Mouse (Mus musculus) kidney, embryonic 14.5 days (tissue): ENCODE data around the gene Disp1. TPM values are rescaled to one million over a fixed set of nuclear protein-coding genes. Genes with fewer than 3 reads are reported as not detected.

Experiments used
- ATAC-seq: fragments of 200-750 bp; cut with Nextera tagmentation; 2 replicates; pipeline ENCODE4 v1.8.0; 2017; ENCODE audit warnings: moderate number of reproducible peaks, mild to moderate bottlenecking, moderate TSS enrichment, moderate library complexity; ENCODE audit not compliant: low FRiP score, low TSS enrichment
- H3K27ac ChIP-seq: fragments of 300-500 bp; sonication (generic); 2 replicates; pipeline ENCODE4 v1.5.1; 2014; ENCODE audit warnings: low read depth, mild to moderate bottlenecking, low read length, moderate library complexity, mixed read lengths
- H3K27me3 ChIP-seq: fragments of 300-500 bp; sonication (generic); 2 replicates; pipeline ENCODE4 v1.6.1; 2014; ENCODE audit warnings: mild to moderate bottlenecking, low read length; ENCODE audit not compliant: control insufficient read depth, insufficient read depth
- H3K36me3 ChIP-seq: fragments of 300-500 bp; sonication (generic); 2 replicates; pipeline ENCODE4 v1.6.1; 2014; ENCODE audit warnings: low read length, mixed read lengths; ENCODE audit not compliant: control insufficient read depth, insufficient read depth
- H3K4me1 ChIP-seq: fragments of 300-500 bp; sonication (generic); 2 replicates; pipeline ENCODE4 v1.6.1; 2014; ENCODE audit warnings: low read length, mixed read lengths; ENCODE audit not compliant: control insufficient read depth, insufficient read depth
- H3K4me2 ChIP-seq: fragments of 300-500 bp; sonication (generic); replicated peaks from 2 replicates; pipeline ENCODE4 v1.6.1; 2014; ENCODE audit warnings: low read depth, mild to moderate bottlenecking, low read length
- H3K4me3 ChIP-seq: fragments of 300-500 bp; sonication (generic); 2 replicates; pipeline ENCODE4 v1.5.1; 2014; ENCODE audit warnings: mild to moderate bottlenecking, low read length
- H3K9ac ChIP-seq: fragments of 300-500 bp; sonication (generic); 2 replicates; pipeline ENCODE4 v1.6.1; 2014; ENCODE audit warnings: low read depth, mild to moderate bottlenecking, low read length, moderate library complexity
- H3K9me3 ChIP-seq: fragments of 300-500 bp; sonication (generic); 2 replicates; pipeline ENCODE4 v1.6.1; 2016; ENCODE audit warnings: low read length; ENCODE audit not compliant: control insufficient read depth
- WGBS: fragments of 180-500 bp; shearing (Covaris S2); extraction: QIAGEN DNeasy Blood & Tissue Kit; methylation state at CpG from one replicate; pipeline ENCODE4 v1.1.7; 2014; 5-methylcytosine and 5-hydroxymethylcytosine counted together
- polyA plus RNA-seq: library from polyadenylated mRNA; unstranded; fragments of >200 nt; fragmentation: Nextera tagmentation; extraction: Ambion mirVana; gene quantifications from 2 replicates; pipeline ENCODE4 v1.2.1, GENCODE M21; 2014

Gene Disp1
- polyA plus RNA-seq, 1 experiment from 2014 or later, result 16.9 TPM

DNA sequence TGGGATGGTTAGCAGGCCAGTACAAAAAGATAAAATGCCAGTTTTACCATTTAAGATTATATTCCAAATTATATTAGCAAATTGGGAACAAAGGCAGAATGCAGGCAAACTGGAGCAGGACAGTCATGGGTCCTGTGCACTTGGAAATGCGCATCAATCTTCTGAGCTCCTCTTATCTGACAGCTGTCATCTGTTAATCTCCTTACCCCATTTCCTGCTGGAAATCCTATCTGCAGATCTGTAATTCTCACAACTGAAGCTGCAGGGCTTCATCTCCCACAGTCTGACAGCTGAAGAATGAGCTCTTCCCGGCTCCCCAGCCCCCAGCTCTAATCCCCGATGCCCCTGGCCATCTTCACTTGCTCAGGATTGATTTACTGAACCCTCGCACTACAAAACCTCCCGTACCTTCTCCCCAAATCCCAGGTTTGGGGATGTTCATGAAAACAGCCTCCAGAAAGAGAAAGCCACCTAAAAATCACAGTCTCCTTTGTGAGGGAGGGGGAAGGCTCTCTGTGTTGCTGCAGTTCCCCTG, 71.7 kb downstream of the Disp1 start:
- peaks cover 50% of the 10 kb centered on the region for H3K4me1 ChIP-seq

GRCm38 (mm10) chr1:183147438-183147841, 73.9 kb downstream of the Disp1 start:
- Histone ChIP-seq H3K4me3 (peak overlapping the region; percentile 33; the same call in 1 of the 2 replicates), H3K9ac (no peak overlapping the region; the same call in 1 of the 2 replicates), H3K4me1 (peaks cover 51% of the 10 kb centered on the region), H3K4me2 (peak overlapping the region; percentile 37), H3K9me3 (no peaks in the 10 kb centered on the region), H3K36me3 (no peaks in the 10 kb centered on the region), H3K27me3 (no peaks in the 10 kb centered on the region), H3K27ac (peak overlapping the region; percentile 73; the same call in 1 of the 2 replicates)
- WGBS, result 3% methylated on average over 5 of the region's 5 CpGs
- ATAC-seq, result peak; percentile 89

More for the DNA sequence above, 71.7 kb downstream of the Disp1 start:
- no peak overlapping the region for H3K4me2 ChIP-seq
- H3K36me3 ChIP-seq, result no peaks in the 10 kb centered on the region
- ATAC-seq, result no peak
- no peaks in the 10 kb centered on the region for H3K27me3 ChIP-seq
- H3K4me3 ChIP-seq, result no peak overlapping the region
- 27% methylated on average over 5 of the region's 5 CpGs for WGBS
- H3K9ac ChIP-seq, result no peak overlapping the region
- H3K27ac ChIP-seq, result no peak overlapping the region
- no peaks in the 10 kb centered on the region for H3K9me3 ChIP-seq

GRCm38 (mm10) chr1:183146795-183147194, 74.5 kb downstream of the Disp1 start:
- Histone ChIP-seq H3K9me3 (no peaks in the 10 kb centered on the region), H3K36me3 (no peaks in the 10 kb centered on the region), H3K4me2 (peak overlapping the region; percentile 37), H3K27ac (peak overlapping the region; percentile 73; the same call in 1 of the 2 replicates), H3K9ac (peak overlapping the region; percentile 38; the same call in 1 of the 2 replicates), H3K27me3 (no peaks in the 10 kb centered on the region), H3K4me3 (peak overlapping the region; percentile 33), H3K4me1 (peaks cover 55% of the 10 kb centered on the region)
- ATAC-seq, result peak; percentile 26; the same call in 1 of the 2 replicates
- WGBS, result 2% methylated on average over 9 of the region's 9 CpGs

DNA sequence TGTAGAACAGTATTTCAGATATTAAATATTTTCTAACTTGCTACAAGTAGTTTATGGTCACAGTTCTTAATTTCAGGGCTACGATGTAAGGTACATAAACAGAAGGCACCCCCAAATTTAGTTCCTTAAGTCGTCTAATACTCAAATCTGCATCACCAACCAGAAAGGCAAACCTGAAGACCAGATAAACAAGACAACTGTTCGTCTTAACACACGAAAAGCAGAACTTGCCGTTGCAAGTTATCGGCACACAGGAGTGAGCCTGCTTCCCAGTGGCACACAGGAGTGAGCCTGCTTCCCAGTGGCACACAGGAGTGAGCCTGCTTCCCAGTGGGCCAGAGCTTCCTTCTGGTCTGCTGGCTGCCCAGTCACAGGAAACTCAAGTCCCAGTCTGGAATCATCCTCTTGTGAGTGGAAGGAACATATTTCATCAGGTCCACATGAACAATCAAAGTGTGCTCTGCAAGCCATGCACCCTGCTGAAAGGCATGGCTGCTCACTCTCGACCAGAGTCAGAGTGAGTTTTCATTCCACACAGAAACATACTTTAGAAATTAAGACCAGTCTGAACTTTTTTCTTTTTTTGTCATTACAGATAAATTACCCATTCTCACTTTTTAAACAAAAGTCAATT, 75.1 kb downstream of the Disp1 start:
- peak; percentile 62 for ATAC-seq
- 33% methylated on average over 7 of the region's 7 CpGs for WGBS

GRCm38 (mm10) chr1:183144602-183145205, 76.6 kb downstream of the Disp1 start:
- Histone ChIP-seq H3K4me3 (no peak overlapping the region), H3K27me3 (no peaks in the 10 kb centered on the region), H3K4me2 (0 out of 2 replicates have a peak overlapping the region, but pooled peaks have one; percentile 21), H3K27ac (no peak overlapping the region), H3K36me3 (no peaks in the 10 kb centered on the region), H3K9ac (no peak overlapping the region), H3K9me3 (no peaks in the 10 kb centered on the region), H3K4me1 (peaks cover 40% of the 10 kb centered on the region)
- 18% methylated on average over 4 of the region's 4 CpGs for WGBS
- ATAC-seq, result no peak

More for the DNA sequence above, 75.1 kb downstream of the Disp1 start:
- no peaks in the 10 kb centered on the region for H3K36me3 ChIP-seq
- H3K4me2 ChIP-seq, result peak overlapping the region; percentile 37
- peak overlapping the region; percentile 73; the same call in 1 of the 2 replicates for H3K27ac ChIP-seq
- peaks cover 55% of the 10 kb centered on the region for H3K4me1 ChIP-seq
- H3K9me3 ChIP-seq, result no peaks in the 10 kb centered on the region
- H3K4me3 ChIP-seq, result peak overlapping the region; percentile 33
- no peaks in the 10 kb centered on the region for H3K27me3 ChIP-seq
- peak overlapping the region; percentile 38; the same call in 1 of the 2 replicates for H3K9ac ChIP-seq

GRCm38 (mm10) chr1:183143246-183143645, 78.1 kb downstream of the Disp1 start:
- Histone ChIP-seq H3K9me3 (no peaks in the 10 kb centered on the region), H3K27ac (no peak overlapping the region), H3K4me1 (peaks cover 39% of the 10 kb centered on the region), H3K36me3 (no peaks in the 10 kb centered on the region), H3K9ac (no peak overlapping the region), H3K4me2 (no peak overlapping the region), H3K27me3 (no peaks in the 10 kb centered on the region), H3K4me3 (no peak overlapping the region)
- WGBS, result 77% methylated on average over 7 of the region's 7 CpGs
- ATAC-seq, result no peak

- WGBS, result 68% methylated on average over 5 of the region's 5 CpGs
- ATAC-seq, result no peak
- H3K27ac ChIP-seq, result no peak overlapping the region
Observed at GRCm38 (mm10) chr1:183142566-183142965, 78.8 kb downstream of the Disp1 start.

GRCm38 (mm10) chr1:183141329-183141728, 80.0 kb downstream of the Disp1 start:
- Histone ChIP-seq H3K4me1 (peaks cover 24% of the 10 kb centered on the region; the same call in 1 of the 2 replicates), H3K36me3 (no peaks in the 10 kb centered on the region), H3K4me2 (no peak overlapping the region), H3K27me3 (no peaks in the 10 kb centered on the region), H3K9ac (no peak overlapping the region), H3K27ac (no peak overlapping the region), H3K4me3 (no peak overlapping the region), H3K9me3 (no peaks in the 10 kb centered on the region)
- no peak for ATAC-seq
- 54% methylated on average over 2 of the region's 2 CpGs for WGBS

More at GRCm38 (mm10) chr1:183142566-183142965, 78.8 kb downstream of the Disp1 start:
- Histone ChIP-seq H3K9me3 (no peaks in the 10 kb centered on the region), H3K4me2 (no peak overlapping the region), H3K36me3 (no peaks in the 10 kb centered on the region), H3K27me3 (no peaks in the 10 kb centered on the region), H3K4me1 (peaks cover 34% of the 10 kb centered on the region), H3K9ac (no peak overlapping the region), H3K4me3 (no peak overlapping the region)
